Mouse (Mus musculus) urinary bladder, postnatal 25 days (tissue): ENCODE measurements at regions not wholly inside any gene's neighbourhood (a gene's known extent, or its start where the extent isn't known, plus 50 kb on each side); places are given as distances from the start of the nearest gene placed in this dataset.

Source experiments
- DNase-seq: peaks from one replicate; pipeline ENCODE4 v3.0.0; 2022; ENCODE audit warnings: low spot score

DNA sequence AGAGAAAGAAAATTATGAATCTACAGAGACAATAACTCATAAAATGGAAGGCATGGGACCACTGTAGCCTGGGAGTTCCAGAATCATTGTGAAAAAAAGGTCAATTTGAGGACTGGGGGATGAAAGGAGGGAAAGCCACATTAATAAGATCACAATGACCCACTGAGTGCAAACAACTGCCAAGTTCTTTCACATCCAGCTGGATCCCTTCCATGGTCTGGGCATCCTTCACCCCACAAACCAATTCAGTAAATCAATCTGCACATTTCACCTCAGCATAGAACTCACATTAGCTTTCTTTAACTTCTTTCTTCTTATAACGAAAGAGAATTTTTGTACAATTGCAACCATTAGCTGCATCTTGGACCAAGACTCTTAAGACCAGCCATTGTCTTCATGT lies 169.4 kb downstream of the Gm19410 start:
- no peak for DNase-seq

DNA sequence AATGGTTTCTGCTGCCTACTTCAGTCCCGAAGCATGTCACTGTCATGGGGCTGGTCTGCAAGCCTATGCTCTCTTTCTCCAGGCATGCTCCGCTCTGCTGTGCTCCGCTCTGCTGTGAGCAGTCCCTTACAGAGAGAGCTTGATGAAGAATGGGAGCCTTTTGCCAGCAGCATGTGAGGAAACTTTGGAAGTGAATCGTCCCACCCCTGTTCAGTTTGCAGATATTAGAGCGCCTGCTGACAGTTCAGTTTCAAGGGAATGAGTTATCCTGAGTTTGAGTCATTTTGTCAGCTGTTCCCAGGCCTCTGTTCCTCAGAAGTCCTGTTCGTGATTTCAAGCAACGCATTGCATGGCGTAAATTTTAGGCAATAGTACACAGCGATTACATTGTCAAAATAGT lies 173.6 kb downstream of the Gm19410 start:
- no peak for DNase-seq

DNA sequence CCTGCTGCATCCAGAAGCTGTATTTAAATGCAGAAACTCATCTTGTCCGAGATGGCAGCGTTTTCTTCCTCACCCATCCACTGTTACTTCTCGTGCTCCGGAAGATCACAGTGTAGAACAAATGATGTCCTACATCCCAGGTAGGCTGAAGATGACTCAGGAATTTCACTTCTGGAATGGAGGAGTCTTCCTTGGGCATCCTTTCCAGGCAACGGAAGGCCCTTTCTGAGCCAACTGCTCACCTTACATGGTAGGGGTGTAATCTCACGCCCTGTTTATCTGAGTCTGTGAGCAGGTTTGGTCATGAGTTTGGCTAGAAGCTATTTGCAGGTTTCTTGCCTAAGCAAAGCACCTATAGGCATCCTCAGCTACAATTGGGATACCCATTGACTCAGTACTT lies 176.9 kb downstream of the Gm19410 start:
- no peak for DNase-seq

DNA sequence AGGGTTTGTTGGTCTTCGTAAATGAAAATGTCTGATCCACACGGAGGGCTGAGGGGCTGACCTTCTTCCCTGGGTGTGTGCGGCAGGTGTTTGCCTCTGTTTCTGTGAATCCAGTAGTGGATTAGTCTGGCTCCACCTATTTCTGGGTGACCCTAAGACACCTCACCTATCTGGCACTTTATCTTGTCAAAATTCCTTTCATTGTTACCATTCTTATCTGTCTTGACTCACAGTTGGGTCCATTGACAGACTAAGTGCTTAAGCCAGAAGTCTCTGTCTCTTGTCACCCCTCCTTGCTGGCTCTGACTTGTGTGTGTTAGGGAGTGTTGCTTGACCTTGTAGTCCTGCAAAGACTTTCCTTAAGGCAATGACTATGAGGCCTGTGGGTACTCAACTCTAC lies 178.1 kb downstream of the Gm19410 start:
- no peak for DNase-seq

DNA sequence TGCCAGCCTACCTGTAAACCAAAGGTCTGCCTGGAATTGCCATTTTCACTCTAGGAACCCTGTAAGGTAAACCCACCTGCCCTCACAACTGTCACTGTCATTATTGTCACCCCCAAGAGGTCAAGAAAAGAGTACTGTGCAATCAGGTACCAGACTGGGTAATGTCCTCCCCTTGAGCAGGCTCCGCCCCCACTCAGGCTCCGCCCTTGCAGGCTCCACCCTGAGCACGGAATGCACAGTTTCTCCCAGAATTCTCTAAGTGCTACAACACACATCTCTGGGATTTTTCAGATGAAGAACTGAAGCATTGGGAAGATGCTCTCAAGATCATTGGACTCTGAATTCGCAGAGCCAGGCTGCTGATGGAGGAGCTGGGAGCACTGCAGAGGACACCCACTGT lies 178.9 kb downstream of the Gm19410 start:
- DNase-seq, result no peak

DNA sequence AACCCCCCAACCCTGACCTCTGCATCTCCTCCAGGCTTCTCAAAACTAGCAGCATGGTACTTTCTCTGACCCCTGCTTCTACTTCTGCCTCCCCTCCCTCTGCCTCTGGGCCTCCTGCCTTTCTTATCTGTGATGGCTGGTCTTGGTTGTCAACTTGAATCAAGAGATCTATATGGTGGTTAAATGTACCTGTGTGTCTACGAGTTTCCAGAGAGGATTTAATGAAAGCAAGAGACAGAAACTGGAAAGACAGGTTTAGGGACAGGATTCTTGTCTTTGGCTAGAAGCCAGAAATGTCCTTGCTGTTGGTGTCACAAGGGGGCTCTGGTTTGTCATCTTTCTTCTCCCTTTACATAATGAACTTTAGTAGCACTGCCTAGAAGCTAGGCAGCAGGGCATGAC lies 180.9 kb downstream of the Gm19410 start:
- no peak for DNase-seq

DNA sequence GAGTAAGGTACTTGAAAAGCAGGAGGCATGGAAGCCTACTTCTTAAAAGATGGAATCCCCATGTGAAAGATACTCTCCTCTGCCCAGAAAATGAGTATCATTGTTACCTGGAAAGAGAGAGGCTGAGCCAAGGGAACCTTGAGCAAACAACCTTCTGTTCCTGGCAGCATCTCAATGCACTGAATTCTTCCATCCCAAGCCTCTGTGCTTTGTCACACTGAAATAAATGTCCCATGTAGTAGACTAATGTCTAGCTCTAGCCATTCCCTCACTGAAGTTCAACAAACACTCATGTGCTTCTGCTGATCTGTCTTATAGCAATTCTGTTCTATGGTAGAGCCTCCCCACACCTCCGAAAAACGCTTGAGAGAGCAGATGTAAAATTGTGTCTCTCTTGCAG lies 182.6 kb downstream of the Gm19410 start:
- no peak for DNase-seq

DNA sequence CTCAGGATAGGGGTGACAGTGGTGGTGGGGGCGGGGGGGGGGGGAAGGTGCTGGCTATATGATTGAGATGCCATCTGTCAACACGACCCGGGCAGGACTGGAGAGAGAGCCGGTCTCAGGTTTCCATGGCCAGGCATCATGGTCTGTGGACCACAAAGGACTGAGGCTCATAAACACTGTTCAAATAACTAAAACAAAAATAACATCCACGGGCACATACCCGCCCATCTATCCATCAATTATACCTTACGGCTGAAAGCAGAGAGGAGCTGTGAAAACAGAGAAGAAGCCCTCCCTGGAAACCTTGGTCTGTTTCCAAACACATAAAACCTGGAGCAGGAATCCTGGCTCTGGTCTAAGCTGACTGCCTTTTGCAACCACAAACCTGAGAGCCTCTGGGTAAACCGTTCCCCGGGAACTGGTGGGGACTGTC lies 183.2 kb downstream of the Gm19410 start:
- DNase-seq, result no peak

DNA sequence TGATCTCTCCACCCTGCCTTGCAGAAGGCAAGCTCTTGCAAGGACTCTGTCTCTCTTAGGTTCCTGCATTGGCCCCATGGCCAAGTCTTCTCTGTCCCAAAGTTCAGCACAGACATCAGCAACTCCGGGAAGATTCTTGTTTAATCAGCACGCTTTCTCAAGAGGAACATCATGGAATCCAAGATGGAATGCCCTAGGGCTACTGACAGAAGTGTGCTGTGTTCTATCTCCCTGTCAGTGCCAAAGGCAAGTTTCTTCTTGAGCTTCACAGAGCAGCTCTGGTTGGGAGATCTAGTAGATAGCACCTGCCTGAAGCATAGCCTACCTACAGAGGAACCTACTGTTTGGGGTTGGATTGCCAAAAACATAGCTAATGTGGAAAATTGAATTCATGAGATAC lies 189.9 kb downstream of the Gm19410 start:
- DNase-seq, result no peak

DNA sequence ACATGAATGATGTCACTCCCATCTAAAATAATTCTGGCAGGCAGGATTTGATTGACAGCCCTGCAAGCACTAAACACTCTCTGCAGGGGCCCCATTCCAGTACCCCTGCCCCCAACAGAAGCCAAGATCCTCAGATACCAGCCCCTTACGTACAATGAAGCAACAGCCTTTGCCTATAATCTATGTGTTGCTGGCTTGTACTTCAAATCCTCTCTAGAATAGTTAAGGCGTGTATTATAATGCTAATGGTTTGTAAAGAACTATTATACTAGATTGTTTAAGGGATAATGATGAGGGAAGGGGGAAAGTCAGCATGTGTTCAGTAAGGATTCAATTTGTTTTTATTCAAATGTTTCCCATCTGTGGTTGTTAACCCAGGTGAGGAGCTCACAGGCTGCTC lies 190.7 kb downstream of the Gm19410 start:
- DNase-seq, result no peak

DNA sequence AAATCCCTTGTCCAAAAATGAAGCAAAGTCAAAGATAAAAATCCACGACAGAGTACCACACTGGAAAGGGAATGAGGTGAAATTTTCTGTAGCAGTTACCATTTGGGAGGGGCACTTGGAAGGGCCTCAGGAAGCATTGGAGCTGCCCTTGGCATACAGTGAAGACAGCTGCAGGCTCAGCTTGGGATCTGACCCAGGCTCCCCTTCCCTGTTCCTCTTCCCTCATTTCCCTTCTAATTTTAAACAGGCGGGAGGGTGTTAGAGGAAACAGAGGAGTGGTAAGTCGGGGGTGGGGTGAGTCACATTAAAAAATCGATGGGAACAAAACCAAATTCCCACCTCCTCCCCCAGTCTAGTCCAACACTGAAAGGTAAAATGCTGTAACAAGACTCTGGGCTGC lies 193.6 kb downstream of the Gm19410 start:
- DNase-seq, result no peak

DNA sequence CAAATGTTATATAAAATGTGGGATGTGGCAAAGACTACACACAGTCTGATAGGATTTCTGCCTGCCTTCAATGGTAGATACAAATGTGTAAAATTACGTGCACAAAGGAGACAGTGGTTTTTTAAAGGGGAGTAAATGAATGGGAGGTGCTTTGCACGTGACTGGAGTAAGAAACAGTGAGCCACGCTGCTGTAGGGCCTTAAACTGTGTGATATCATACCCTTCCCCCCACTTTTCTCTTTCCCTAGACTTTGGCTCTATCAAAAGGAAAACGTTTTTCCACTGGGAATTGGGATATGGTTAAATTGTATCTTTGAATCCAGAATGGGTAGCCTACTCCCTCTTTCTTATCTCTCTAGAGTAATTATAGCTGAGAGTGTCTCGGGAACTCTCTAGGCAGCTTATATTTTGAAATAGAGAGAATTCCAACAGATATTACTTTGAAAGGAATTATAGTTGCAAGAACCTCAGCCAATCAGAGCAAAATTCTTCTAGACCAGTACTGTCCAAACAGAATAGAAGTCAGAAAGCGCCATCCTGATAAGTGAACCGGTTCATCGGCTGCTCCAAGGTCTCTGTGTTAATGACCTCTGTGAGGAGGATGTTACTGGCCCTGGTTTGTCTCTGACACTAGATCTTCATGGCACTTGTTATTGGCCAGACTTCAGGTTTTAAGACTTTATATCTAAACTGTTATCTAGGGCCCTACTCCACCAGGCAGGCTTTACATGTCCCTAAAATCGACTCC lies 195.5 kb downstream of the Gm19410 start:
- DNase-seq, result no peak

DNA sequence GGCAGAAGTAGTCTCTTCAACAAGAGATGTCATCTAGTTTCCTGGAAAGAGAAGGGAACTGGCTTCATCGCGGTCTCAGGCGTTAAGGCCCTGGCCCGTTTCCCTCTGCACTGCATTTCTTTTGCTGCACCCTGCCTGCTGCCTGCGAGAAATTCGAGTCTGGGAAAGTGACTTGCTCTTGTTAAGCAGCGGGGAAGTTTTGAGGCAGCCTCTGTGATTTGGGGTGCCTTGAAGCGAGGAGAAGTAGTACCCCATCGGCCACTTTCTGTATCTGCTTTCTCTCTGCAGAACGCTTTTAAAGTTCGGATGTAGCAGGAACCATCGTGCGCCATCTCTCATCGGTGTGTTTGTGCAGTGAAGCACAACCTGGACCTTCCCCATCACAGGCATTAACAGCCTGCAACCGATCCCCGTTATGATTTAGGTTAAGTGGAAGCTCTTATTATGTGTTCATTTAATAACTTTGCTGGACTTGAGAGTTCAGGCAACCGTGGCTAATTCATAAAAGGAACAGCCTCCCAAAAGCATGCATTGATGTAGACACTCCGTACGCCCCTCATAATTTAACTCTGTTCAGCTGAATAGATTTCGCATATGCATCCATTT lies 196.1 kb downstream of the Gm19410 start:
- no peak for DNase-seq

DNA sequence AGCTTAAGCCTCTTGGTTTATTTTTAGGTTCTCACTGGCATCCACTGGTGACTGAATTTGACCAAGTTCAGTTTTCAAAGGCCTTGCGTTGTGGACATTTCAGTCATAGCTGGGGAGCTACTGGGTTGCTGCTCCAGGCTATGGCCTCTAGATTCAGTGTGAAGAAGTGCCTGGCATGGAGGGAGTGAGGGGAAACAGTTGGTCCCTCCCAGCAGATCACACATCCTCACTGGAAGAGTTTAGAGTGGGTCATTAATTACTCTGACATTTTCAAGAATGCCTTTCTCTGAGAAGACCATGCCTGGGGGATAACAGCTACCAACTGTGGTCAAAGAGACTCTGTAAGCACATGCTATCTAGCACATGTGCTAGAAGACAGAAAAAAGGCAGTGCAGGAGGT lies 199.3 kb downstream of the Gm19410 start:
- no peak for DNase-seq

DNA sequence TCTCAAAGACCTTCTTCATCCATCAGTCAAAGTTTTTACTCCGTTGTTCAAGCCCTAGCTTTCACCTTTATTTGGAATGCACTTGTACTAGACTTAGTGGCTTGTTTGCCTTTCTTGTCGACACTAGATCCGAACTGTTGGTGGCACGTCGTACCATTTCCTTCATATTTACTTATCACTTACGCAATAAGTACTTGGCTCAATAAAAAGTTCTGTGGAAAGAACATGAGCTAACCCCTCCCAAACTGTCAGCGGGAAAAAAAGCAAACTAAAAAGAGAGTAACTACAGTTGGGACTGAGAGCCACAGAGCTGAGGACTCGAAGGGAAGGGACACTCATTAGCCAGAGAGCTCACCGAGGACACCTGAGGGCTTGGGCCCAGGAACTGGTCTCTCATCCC lies 202.8 kb downstream of the Gm19410 start:
- no peak for DNase-seq

DNA sequence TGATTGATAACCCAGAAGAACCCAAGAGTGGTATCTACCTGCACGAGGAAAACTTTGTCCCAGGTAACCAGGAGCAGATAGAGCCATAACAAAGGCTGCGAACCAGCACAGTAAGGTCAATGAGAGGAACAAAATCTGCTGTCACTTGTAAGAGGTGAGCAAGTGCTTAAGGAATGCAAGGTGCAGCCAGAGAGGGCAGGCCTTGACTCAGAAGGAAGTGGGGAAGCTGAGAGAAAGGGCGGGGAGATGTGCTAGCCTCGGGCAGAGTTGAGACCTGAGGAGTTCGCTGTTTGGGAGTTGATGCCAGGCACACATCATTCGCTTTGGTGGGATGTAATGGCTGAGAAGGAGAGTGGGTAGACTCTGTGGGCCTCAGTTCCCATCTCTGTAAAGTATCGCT lies 205.5 kb downstream of the Gm19410 start:
- peak; percentile 17 for DNase-seq

DNA sequence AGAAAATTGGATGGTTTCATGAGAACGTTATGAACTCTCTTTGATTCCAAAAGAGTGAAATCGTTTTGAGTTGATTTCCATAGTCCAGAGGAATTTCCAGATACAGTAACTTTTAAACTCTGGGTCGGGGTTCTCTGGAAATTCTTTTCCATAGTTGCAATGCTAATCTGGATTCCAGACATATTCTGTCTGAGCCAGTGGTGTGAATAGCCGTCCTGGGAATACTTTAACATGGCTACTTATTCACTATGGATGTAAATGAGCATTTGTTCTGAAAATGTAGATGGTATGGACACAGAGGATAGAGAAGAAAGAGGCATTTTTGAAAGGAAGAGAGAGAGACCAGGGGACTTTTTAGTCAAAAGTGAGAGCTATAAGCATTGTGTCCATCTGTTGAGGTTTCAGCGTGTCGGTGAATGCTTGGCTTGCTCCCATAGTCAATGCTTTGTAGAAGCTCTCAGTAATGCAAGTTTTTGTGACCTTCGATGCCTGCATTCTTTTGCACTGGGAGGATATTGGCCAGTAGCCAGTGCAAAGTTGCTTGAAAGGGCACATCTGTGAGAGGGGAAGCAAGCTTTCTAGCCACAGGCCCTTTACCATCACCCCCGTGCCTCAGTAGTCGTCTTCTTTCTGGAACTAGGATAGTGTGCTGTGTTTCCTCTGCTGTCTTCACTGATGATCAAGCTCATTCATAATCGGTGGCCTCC lies 208.9 kb downstream of the Gm19410 start:
- DNase-seq, result no peak

DNA sequence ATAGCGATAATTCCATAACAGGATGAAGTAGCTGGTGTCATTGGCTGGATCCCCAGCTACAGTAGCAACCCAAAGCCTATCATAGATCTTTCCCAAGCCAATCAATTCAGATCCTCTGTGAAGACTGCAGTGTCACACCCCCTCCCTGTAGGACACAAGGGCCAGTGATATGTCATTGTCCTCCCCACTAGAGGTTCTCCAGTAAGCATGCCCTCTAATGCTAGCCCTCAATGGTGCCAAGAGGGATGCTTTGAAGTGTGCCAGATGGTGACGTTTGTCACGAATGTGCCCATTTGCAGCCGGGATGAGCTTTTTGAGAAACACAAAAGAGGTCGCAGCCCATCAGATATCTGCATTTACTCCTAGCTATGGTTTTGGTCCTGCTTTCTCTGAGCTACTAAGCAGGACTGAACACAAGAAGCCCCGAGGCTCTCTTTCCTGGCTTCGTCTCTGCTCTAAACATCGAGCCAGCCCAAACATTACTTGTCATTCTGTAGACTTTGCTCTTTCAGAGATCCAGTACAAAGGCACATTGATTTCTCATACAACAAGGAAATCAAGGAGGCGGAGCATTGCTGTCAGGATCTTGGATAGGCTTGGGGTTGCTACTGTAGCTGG lies 214.2 kb downstream of the Gm19410 start:
- DNase-seq, result no peak

DNA sequence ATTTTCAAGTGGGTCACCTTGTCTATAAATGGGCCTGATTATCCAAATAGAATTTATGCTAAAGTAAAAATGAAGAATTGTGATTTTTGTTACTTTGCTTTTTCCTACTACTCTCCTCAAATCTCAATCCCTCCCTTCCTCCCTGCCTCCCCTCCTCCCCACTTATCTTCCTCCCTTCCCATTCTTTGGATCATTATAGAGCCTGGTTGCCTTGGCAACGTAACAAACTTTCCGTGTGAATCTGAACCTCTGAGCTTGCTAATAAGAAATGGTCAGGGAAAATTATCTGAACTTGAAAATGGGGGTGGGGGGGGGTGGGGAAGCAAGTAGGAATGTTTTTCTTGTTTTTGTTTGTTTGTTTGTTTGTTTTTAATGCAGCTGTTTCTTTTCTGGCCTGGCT lies 217.5 kb downstream of the Gm19410 start:
- DNase-seq, result no peak

DNA sequence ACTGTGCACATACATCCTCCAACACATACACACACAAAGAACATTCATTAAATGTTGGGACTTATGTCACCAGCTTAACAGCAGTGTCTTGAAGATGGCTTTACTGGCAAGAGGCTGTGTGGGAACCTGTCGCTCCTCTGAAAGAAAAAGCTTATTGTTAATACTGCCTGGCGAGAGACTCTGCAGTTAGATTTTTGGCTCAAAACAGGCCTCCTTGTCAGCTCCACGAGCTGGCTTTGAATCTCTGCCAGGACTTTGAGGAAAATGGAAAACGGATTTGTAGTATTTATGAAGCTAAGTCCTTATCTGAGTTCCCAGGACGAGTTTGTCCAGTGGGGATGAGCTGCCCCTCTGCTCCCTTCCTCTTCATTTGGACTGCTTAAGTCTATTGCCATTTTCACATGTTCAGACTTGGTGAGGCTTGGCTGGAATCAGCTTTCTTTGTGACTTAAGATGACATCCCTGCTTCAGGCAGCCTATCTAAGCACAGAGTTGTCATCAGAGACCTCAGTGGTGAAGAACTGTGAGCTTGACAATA lies 219.6 kb downstream of the Gm19410 start:
- DNase-seq, result no peak

DNA sequence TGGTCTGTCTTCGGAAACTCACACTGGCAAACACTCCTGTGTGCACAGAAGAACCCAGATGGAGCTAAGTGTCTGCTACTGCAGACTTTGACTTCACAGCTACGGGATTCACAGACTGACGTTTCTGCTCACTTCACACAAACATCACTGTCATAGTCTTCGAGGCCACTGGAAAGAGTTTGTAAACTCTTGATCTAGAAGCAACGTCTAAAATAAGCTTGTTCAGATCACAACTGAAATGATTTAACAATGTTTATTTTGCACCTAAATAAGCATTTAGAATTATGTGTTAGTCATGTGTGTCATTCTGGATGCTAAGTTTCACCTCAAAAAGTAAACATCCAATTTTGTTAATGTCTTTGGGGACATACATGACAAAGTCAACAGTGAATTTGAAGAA lies 221.7 kb downstream of the Gm19410 start:
- no peak for DNase-seq

DNA sequence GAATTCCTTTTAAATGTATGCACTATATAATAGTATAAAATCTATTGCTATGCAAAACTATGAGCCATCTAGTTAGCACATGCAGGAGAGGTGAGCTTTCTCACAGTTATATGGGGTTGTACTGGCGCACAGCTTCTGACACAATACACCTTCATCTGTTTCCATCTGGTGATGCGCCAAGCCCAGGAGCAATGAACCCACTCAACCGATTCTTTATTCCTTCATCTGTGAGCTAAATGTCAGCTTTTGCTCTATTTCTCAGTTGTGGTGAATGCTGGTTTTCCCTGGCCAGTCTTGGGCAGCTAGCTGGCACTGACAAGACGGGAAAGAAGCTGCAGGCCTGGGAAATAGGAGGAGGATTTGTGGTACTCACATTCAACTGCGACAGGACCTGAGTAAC lies 225.4 kb downstream of the Gm19410 start:
- no peak for DNase-seq
